Mouse (Mus musculus) hindlimb bud, embryonic 11.5 days (tissue): ENCODE measurements around the gene Tgfa.

Experiments
- DNase-seq: peaks from one replicate; pipeline ENCODE4 v3.0.0-alpha.2; 2012; ENCODE audit warnings: low read depth, low spot score; ENCODE audit errors: extremely low spot score

Gene Tgfa

DNA sequence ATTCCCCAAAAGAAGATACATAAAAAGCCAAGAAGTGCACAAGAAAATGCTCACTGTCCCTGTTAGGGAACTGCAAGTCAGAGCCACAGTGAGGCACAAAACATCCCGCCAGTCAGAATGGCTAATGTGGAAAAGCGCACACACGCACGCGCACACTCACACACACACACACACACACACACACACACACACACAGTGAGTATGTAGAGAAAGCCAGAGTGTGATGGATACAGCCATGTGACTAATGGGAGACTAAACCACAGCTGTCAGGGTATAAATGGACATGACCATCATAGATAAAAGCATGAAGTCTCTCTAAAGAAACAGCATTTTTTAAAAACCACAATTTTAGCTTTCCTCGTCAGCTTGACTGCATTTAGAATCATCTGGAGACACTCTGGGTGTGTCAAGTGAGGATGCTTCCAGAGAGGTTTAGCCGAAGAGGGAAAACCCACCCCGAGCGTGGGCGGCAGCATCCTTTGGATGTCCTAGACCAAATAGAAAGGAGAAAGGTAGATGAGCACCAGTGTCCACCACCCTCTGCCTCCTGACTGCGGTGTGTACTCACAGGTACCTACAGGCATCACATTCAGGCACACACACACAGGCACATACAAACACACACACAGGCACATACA, 86.7 kb downstream of the Tgfa start:
- DNase-seq: no peak

DNA sequence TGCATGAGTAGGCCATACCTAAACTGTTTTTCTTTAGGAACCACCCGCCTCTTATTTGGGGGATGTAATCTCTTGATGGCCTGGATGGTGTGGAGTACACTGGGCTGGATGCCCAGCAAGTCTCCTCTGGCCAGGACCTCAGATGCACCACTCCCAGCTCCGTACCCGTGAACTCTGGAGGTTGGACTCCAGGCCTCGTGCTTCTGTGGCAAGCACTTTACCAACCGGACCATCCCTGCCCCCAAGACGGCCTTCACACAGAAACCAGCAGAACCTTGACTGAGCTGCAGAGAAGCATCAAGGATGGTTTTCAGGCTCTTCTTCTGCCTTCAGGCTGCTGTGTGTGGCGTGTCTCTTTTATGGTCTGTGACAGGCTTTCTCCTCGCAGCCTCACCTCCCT, 98.3 kb downstream of the Tgfa start:
- DNase-seq: no peak

DNA sequence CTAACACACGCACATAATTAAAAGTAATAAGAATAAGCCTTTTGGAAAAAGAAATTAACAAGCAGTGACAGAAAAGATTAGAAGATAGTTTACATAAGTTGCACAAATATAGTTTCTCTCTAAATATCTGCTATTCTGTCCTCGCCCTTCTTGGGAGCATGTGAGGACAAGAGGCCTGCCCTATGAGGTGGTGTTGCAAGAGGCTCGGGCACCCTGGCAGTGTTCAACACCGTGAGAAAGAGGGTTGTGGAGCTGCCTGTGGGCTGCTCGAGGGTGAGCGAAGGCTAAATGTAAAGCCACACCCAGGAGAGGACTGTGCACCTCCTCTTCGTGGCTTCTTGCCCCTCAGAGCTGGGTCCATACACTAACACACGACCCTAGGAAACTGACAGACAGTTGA, 100.4 kb downstream of the Tgfa start:
- no peak for DNase-seq

DNA sequence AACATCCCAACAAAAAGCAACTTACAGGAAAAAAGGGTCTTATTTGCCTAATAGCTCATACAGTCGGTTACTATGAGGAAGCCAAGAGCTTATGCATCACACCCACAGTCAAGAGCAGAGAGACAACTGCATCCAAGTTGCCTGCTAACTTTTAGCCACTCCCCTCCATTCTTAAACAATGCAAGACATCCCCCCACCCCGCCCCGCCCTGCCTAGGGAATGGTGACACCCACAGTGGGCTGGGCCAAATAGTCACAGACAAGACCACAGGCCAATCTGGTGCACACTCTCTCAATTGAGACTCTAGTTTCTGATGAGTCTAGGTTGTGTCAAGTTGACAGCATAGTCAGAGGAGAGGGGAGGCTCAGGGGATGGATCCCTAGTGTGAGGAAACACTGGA, 101.1 kb downstream of the Tgfa start:
- no peak for DNase-seq

DNA sequence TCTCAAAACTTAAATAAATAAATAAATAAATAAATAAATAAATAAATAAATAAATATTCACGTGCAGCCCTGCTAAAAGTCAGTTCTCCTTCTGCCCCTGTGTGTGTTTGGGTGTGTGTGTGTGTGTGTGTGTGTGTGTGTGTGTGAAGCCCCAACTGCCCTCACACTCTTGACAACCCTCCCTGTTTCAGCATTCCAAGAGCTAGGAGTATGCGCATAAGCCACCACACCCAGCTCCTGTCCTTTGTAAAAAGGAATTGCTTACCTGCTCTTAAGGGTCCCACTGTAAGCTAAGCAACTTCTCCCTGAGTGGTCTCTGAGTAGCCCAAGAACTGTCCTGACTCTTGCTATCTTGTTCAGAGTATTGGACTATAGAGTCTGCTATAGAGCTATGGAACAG, 101.9 kb downstream of the Tgfa start:
- no peak for DNase-seq

DNA sequence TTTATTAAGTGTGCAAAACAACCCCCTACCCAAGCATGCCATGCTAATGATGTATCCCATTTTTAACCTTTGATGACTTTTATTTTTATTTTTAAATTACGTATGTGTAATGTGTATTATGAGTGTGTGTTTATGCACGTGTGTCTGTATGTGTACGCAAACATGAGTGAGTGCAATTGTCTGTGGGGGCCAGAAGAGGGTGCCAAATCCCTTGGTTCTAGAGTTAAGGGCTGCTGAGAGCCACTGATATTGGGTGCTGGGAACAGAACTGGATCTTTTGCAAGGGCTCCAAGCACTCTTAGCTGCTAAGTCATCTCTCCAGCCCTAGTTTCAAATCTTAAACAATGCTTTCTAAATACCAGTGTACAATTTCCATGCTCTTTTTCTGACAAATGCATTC, 103.9 kb downstream of the Tgfa start:
- DNase-seq: no peak

DNA sequence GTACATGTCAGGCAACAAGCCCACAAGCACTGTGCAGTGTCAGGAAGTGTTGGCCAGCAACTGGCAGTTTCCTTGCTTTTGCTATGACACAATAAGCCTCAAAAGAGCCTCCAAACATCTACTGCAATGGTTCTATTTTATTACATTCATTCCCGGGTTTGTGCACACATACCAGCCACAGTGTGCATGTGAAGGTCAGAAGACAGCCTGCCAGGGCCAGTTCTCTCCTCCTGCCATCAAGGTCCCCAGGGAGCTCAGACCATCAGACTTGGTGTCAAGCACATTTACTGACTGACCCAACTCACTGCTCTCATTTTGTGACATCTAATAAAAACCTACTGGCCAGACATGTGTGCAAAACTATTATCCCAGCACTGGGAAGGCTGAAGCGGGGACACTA, 104.4 kb downstream of the Tgfa start:
- DNase-seq: no peak

DNA sequence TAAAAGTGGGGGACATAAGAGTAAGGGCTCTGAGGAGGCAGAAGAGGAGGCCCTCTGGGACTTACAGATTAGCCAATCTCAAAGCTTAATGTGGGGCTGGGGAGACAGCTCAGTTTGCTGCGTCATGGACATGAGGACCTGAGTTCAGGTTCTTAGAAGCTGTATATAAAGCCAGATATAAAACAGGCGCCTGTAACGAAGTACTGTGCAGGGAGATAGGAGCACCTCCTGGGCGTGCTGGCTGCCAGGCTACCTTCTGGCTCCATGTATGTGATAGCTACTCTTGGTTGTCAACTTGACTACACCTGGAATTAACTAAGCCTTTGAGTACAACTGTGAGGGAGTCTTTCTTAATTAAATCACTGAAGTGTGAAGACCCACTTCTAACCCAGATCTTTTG, 110.7 kb downstream of the Tgfa start:
- no peak for DNase-seq

DNA sequence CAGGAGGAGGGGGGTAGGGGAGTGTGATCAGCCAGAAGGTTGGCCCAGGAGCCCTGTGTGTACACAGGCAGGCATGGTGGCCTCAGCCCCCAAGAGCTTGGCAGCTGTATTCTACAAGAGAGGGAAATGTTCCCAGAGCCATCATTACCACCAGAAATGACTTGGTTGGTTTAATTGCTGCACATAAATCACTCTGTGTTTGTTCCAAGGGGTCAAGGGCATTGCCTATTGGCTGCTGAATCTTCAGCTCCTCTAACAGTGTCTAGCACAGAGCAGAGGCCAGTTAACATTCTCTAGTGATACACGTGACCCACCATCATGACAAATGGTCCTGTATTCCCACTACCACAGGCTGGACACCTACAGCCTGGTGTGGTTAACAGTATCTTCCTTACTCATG, 119.0 kb downstream of the Tgfa start:
- no peak for DNase-seq

DNA sequence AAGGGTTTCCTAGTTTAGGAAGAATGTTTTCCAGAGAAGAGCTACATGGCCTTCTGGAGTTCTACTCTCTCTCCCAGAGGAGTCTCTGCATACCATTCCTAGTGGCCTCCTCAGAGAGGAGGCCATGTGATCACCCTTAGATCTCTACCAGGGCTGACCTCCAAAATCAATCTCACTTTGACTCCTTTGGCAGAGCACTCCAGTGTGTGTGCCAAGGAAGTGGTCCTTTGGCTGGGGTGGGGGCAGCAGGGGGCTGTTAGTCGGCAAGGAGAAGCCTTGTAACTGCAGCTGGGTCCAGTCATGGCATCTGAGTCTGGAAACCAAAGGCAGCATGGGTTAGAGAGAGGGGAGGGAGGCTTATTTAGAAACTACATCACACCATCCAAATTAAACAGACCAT, 122.0 kb downstream of the Tgfa start:
- DNase-seq: no peak

DNA sequence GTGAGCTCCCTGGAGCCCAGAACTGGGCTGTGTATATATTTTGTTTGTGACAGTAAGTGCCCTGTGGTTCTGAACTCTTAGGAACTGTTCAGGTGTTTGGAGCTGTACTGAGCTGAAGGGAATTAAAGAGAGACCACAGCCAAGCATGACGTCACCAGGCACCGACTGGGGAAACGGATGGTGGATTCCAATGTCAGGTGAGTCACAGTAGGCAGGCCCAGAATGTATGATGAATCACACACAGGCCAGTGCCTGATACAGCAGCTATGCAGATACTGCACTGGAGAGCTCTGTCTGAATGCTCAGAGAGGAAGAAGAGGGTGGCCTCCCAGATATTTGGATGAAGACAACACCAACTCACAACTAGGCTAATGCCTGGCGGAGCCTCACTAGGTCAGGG, 123.8 kb downstream of the Tgfa start:
- no peak for DNase-seq

DNA sequence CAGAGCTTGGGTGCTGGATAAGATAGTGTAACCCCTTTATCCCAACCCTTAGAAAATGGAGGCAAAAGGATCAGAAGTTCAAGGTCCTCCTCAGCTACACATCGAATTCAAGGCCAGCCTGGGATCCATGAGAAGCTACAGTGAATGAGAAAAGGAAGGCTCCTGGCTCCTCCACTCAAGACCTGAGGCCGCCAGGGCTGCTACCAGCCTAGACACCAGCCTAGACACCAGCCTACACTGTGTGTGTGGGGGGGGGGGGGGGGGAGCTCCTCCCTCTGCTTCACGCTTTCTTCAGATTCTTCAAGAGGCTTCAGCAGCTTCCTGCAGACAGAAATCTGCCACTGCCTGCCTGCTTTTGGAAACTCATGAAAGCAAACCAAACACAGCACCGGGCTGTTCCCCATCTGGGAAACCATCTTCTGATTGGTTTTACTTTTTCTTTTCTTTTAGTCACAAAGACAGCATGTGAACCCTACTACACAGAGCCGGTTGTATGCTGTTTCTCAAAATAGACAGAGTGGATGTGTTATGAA, 127.1 kb downstream of the Tgfa start:
- no peak for DNase-seq

DNA sequence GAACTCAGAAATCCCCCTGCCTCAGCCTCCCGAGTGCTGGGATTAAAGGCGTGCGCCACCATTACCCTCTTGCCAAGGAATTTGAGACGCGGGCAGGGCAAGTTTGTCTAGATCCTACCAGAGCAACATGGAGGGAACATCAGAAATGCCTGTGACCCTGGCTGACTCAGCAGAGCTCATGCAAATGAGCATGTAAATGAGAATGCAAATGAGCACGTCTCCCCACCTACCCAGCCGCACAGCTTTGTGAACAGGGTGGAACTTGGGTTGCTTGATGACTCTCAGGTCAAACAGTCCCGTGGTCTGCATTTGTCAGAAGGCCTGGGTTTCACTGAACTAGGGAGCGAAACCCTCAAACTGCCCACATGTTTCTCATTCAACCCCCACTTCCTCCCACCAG, 128.0 kb downstream of the Tgfa start:
- no peak for DNase-seq

DNA sequence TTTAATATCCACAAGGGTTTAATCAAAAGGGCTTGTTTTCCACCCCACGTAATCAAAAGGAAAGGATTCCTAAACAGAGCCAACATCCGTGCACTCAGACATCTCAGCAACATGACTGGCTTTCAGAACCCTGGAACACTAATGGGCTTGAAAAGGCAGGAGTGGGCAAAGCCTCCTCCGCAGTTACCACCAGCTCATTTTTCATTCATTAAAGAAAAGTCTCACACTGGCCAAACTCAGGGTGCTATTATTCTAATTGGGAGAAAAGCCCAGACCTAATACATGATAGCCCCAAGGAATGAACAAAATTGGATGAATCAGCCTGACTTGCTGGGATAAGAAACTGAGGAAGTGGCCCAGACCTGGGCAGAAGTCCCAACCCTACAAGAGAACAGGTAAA, 129.4 kb downstream of the Tgfa start:
- DNase-seq: no peak
